Mouse (Mus musculus) gastrocnemius, adult 2 months (tissue): ENCODE results near the gene Cln3. TPM values are rescaled to one million over a fixed set of nuclear protein-coding genes. Genes with fewer than 3 reads are reported as not detected.

Experiments used
- DNase-seq: peaks from one replicate; pipeline ENCODE4 v3.0.0; 2022
- H3K27ac ChIP-seq: fragments of 200-600 bp; 2 replicates; pipeline ENCODE4 v1.8.1; 2022; ENCODE audit warnings: mild to moderate bottlenecking
- H3K4me3 ChIP-seq: fragments of 200-600 bp; 2 replicates; pipeline ENCODE4 v1.8.1; 2022; ENCODE audit warnings: mild to moderate bottlenecking, moderate library complexity
- CTCF ChIP-seq: fragments of 200-600 bp; IDR thresholded peaks from 2 replicates; pipeline ENCODE4 v1.8.1; 2022; ENCODE audit warnings: antibody characterized with exemption, mild to moderate bottlenecking, moderate library complexity
- intact Hi-C: fragments of 180-260 bp; cut with DNase I; formaldehyde crosslinking; loops from one replicate; pipeline ENCODE4 v1.15.1; 2025
- total RNA-seq, 2 experiments: library from RNA; stranded (reverse); gene quantifications; 2 replicates each; pipeline ENCODE4 v1.2.3; 2021

Gene Cln3
- total RNA-seq, 2 experiments from 2014 or later = 9.1 to 13.4 TPM

DNA sequence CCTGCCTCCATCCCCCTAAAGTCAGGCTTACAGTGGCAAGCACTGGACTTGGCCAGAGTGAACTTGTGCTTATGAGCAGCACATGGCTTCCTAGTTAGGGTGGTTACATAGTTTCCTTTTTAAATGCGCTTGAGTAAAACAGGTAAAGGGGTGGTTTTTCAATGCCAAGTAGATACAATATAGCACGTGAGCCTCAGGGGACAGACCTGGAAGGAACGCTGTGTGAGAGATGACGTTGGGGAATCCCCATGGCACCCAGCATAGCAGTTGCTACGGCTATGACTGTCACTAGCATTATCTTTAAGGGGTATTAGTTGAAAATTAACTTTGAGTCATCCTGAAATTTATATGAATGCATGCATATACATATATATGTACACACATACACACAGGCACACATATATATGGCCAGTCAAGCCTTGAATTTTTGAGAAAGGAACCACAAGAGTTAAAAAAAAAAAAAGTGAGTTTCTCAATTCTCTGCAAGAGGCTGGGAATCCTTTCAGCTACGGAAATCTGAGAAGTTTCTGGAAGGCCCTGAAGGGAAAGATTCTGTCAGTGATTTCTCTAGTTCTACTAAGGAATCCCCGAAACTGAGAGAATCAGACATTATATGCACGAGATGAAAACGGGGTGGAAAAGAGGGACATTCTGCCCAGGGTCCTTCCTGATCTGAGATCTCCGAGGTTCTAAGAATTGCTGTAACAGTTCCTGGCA lies 34.1 kb upstream of the Cln3 start:
- no peak for DNase-seq
- Histone ChIP-seq H3K4me3 (peak overlapping the region; percentile 15; the same call in 1 of the 2 replicates), H3K27ac (peak overlapping the region; percentile 48)
- intact Hi-C loops = no loop called here
- no peak for TF ChIP-seq CTCF

DNA sequence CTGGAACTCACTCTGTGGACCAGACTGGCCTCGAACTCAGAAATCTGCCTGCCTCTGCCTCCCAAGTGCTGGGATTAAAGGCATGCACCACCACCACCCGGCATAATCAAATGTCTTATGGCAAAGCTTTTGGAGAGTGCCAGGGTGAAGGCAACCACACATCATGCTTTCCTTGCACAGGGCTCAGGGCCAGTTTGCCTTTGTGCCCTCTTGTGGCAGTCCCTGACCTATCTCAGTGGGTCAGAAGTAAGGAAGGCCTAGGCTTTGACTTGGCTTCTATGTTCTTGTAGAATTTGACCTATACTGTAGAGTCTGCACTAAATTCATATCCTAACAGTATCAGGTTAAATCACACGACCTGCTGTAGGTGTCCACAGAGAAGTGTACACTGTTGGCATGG lies 31.1 kb upstream of the Cln3 start:
- intact Hi-C loops = no loop called here
- no peak overlapping the region for H3K27ac ChIP-seq
- no peak for DNase-seq
- H3K4me3 ChIP-seq = no peak overlapping the region
- TF ChIP-seq CTCF = peak; percentile 21; the same call in 1 of the 2 replicates

DNA sequence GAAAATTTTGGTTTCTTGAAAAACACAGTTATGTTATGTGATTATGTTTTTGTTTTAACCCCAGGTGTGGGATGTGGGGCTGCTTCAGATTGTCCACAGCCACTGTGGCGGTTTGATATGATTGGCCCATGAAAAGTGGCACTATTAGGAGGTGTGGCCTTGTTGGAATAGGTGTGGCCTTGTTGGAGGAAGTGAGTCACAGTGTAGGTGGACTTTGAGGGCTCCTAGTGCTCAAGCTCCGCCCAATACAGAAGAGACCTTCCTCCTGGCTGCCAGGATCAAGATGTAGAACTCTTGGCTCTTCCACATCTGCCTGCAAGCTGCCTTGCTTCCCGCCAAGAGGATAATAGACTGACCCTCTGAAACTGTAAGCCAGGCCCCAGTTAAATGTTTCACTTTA lies 27.1 kb upstream of the Cln3 start:
- Histone ChIP-seq H3K27ac (no peak overlapping the region), H3K4me3 (no peak overlapping the region)
- no peak for DNase-seq
- intact Hi-C loops = no loop called here
- TF ChIP-seq CTCF = no peak

DNA sequence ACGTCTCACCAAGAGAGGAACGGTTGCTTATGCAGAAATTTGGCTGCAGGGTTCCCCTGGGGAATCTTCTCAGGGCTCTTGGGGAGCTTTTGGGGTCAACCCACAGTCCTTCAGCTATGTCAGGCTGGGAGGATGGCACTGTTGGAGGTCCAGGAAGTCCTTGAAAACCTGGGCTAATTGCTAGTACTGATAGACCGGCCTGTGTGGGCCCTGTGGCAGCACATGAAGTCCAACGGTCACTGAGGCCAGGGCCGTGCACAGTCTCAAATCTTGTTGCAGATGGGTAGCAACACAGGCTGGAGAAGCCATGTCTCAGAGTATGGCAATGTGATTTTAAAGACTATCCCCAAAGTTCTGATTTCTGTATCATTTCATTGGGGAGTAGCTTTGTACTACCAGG lies 22.2 kb upstream of the Cln3 start:
- no peak for TF ChIP-seq CTCF
- Histone ChIP-seq H3K4me3 (no peak overlapping the region), H3K27ac (peak overlapping the region; percentile 81)
- DNase-seq = no peak
- intact Hi-C loops = no loop called here

DNA sequence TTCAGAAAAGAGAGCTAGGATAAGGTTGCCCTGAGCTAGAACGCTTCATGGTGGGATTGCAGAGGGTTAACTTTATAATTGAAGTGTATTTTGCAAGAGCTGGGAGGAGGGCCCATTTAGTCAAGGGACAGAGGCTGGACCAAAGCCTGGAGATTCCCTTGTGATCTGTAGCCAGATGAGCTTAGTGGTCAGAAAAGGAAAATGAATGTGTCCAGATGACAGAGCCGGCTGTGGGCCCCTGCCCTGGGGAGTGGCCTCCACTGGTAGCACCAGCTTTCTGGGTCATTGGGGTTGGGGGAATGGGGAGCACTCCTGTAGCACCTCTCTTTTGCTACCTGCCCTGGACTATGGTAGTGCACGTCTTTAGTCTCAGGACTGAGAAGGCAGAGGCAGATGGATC lies 21.4 kb upstream of the Cln3 start:
- intact Hi-C loops = no loop called here
- Histone ChIP-seq H3K27ac (peak overlapping the region; percentile 81), H3K4me3 (no peak overlapping the region)
- DNase-seq = peak; percentile 84
- no peak for TF ChIP-seq CTCF

DNA sequence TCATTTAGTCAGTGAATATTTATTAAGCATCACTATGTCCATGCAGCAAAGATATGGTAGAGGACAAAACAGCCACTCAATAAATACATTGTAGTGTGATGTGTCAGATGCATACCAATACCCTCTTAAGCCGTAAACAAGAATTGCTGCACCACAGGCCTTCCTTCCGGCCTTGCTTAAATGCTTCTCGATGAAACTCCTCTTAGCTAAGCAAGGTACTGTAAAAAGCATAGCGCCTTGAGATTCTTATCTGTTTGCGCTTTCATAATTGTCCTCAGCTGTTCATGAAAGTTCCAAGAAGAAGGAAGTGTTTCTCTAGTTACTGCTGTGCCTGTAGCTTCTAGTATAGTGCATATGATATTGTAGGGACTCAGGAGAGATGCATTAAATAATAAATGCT lies 21.0 kb upstream of the Cln3 start:
- intact Hi-C loops = no loop called here
- Histone ChIP-seq H3K4me3 (no peak overlapping the region), H3K27ac (peak overlapping the region; percentile 81)
- TF ChIP-seq CTCF = no peak
- no peak for DNase-seq

DNA sequence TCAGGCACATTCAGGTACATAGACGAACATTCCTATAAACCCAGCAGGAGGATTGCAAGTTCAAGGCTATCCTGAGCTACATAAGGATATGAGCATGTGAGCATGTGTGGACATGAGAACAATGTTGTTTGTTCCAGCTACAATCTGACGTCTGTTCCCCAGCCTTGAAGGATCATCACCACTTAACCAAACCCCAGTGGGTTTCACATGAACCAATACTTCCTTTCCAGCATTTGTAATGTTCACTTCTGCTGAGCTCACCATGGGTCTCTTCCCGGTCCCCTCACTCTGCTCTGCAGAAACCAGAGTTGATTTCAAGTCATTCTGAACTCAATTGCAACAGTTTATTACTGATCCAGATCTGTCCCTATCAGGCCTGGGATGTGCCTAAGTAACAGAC lies 17.0 kb upstream of the Cln3 start:
- TF ChIP-seq CTCF = no peak
- no peak for DNase-seq
- Histone ChIP-seq H3K27ac (no peak overlapping the region), H3K4me3 (no peak overlapping the region)
- intact Hi-C loops = no loop called here

DNA sequence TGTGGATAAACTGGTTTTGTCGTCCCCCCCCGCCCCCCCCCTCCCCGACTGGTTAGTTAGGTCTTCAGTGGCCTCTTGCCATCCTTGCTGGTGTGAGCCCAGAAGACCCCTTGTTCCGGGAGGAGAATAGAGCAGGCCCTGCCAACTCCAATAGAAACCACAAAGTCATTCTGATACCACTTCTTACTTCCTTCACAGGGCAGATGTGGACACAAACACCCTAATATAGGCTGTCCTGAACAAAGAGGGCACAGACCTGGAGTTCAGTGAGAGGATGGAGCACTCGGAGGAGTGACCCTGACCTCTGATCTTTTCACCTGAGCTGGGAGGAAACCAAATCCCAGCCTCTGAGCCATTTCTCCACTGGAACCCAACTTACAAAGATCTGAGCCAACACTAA lies 16.3 kb upstream of the Cln3 start:
- no peak for TF ChIP-seq CTCF
- no peak overlapping the region for H3K27ac ChIP-seq
- intact Hi-C loops = no loop called here
- DNase-seq = no peak
- no peak overlapping the region for H3K4me3 ChIP-seq

DNA sequence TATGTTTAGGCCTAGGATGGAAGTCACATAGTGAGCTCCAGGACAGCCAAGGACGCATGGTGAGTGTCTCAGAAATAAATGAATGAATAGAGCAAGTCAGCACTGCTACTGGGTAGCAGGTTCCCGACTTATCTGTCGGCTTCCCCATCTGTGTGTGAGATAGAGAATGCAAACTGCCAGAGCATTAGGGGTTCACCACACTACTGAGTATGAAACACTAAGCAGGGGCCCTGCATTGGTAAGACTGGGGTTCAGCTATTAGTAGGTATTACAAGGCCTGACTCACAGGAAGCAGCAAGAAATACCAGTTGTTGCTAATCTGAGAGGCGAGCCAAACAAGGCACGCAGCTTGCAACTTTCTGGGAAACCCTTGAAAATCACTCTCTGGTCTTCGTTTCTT lies 13.3 kb upstream of the Cln3 start:
- Histone ChIP-seq H3K4me3 (no peak overlapping the region), H3K27ac (peak overlapping the region; percentile 61)
- no peak for TF ChIP-seq CTCF
- no peak for DNase-seq
- intact Hi-C loops = no loop called here

DNA sequence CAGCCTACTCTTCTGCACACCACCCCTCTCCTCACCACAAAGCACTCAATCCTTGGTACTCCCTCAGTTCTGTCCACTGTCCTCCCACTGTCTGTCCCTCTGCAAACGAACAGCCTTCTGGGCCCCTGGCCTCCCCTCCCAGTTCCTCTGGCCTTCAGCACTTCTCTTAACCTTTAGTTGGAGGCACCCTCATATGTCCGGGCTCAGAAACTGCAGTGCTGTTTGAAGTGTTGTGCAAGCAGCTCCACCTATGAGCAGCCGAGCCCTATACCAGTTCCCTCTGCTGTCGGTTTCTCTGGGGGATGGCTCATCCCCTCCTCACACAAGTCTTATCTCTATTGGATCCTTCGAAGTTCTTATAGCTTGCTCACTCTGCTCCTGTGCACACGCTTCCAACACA lies 10.8 kb upstream of the Cln3 start:
- DNase-seq = no peak
- intact Hi-C loops = no loop called here
- no peak for TF ChIP-seq CTCF
- no peak overlapping the region for H3K27ac ChIP-seq
- H3K4me3 ChIP-seq = no peak overlapping the region

DNA sequence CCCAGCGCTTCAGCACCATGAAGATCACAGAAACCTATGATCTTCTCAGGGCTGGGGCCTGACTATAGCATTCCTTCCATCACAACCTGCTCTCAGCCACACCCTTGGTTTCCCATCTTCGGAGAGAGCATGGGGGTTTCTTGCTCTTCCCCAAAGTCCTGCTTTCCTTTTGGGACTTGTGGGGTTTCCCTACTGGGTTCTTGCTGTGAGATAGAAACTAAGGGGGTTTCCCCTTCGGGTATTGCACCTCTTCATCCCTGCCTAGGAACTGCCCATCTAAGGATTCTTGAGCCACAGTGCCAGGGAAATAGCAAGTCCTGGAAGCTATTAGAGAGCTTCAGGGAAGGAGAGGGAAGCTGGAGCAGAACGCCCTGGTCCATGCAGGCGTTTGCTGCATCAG lies 10.3 kb upstream of the Cln3 start:
- intact Hi-C loops = no loop called here
- Histone ChIP-seq H3K27ac (no peak overlapping the region), H3K4me3 (no peak overlapping the region)
- no peak for TF ChIP-seq CTCF
- no peak for DNase-seq

DNA sequence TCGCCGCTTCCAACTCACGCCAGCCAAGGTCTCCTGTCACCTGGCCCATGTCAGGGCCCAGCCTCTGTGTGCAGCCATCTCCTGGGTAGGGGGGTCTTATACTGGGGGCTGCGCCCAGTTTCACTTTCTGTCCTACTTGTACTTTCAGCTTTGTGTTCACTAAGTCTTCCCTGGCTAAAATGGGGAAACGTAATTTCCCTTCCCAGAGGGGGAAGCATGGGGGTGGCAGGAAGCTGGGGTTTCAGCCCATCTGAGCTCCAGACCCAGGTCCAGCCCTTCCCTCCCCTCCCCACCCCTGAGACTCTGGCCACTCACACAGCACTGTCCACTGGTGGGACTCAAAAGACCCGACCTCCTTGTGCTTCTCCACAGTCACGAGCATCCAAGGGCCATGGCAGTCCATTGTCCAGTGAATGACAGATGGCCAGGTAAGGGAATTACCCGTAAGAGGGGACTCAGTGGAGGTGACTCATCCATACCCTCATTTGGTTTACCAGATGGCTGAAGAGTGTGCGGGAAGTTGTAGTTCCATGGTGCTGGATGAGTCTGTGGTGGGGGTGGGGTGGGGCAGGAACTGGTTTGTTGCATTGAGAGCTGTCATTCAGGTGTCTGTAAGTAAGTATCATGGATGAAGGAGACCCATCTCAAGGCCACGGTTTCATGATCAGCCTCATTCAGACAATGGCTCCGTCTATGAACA lies 9.4 kb upstream of the Cln3 start, which contains the start of gene Il27:
TSS of gene Il27 (minus strand) at position 80 of the 700 bp plus-strand sequence.
- DNase-seq = no peak
- no peak for TF ChIP-seq CTCF
- no peak within 1 kb of the TSS for H3K4me3 ChIP-seq
- H3K27ac ChIP-seq = no peak within 1 kb of the TSS
- intact Hi-C loops = no loop called here

DNA sequence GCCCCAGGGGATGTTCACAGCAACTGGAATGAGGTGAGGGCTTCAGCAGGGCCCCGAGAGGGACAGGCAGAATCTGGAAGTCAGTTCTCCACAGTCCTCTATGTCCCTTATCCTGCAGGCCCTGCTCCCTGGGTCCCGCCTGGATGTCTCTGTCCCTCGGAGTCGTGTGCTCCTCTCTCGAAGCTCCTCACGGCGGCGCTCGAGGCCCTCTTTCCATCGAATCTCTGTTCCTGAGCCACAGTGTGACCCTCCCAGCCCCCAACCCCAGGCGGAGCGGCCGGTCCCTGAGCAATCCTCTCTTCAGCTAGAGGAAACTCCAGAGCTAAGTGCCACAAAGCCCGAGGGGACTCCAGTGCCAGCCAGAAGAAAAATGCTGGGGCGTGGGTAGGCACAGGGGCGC lies 2.2 kb upstream of the Cln3 start:
- Histone ChIP-seq H3K4me3 (peak overlapping the region; percentile 52), H3K27ac (peak overlapping the region; percentile 58)
- intact Hi-C loops = loop anchor here (2.0 kb wide), 1 partner anchor 49 kb away; no protein-coding TSS in a partner anchor
- peak; percentile 60 for TF ChIP-seq CTCF
- peak; percentile 73 for DNase-seq

DNA sequence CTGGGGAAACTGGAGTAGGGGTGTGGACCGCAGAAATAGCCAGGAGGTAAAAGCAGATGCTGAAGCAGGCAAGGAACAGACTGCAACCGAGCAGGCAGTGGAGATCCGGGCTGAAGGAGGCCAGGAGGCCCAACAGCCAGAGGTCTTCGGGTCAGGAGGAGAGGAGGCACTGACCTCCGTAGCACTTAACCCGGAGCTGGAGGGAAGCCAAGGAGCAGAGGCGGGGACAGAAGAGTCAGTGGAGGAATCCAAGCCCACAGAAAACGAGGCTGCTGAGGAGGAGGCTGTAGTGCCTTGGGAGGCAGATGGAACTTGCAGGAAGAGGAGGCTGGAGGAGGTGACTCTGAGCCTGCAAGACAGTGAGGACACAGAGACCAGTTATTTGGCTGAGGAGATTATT lies 1.2 kb upstream of the Cln3 start:
- peak; percentile 66 for DNase-seq
- intact Hi-C loops = loop anchor here (2.0 kb wide), 1 partner anchor 50 kb away; no protein-coding TSS in a partner anchor
- Histone ChIP-seq H3K27ac (peak overlapping the region; percentile 56), H3K4me3 (no peak overlapping the region)
- TF ChIP-seq CTCF = no peak
